Mouse (Mus musculus) lung, postnatal 25 days (tissue): ENCODE data around the gene Mat1a.

Source experiments
- DNase-seq: peaks from one replicate; pipeline ENCODE4 v3.0.0; 2022; ENCODE audit warnings: low spot score

Gene Mat1a

GRCm38 (mm10) chr14:41140686-41141085, 35.9 kb downstream of the Mat1a start:
- DNase-seq = no peak

- DNase-seq = peak; percentile 81
Observed at GRCm38 (mm10) chr14:41146035-41146434, 41.2 kb downstream of the Mat1a start.

GRCm38 (mm10) chr14:41146922-41147321, 42.1 kb downstream of the Mat1a start:
- peak; percentile 70 for DNase-seq

- DNase-seq = peak; percentile 77
Observed at GRCm38 (mm10) chr14:41147356-41147755, 42.5 kb downstream of the Mat1a start.

- DNase-seq = no peak
Observed at GRCm38 (mm10) chr14:41151220-41151898, 46.5 kb downstream of the Mat1a start, which contains the start of gene Mbl1. TSS of gene Mbl1 (plus strand) at chr14:41151458.

GRCm38 (mm10) chr14:41160076-41160475, 55.2 kb downstream of the Mat1a start:
- no peak for DNase-seq

GRCm38 (mm10) chr14:41160743-41161142, 55.9 kb downstream of the Mat1a start:
- peak; percentile 58 for DNase-seq

- DNase-seq = peak; percentile 78
Observed at GRCm38 (mm10) chr14:41162663-41163062, 57.8 kb downstream of the Mat1a start.

- DNase-seq = peak; percentile 56
Observed at GRCm38 (mm10) chr14:41167278-41167677, 62.4 kb downstream of the Mat1a start.

- DNase-seq = peak; percentile 53
Observed at GRCm38 (mm10) chr14:41168567-41168966, 63.7 kb downstream of the Mat1a start.

GRCm38 (mm10) chr14:41170514-41170913, 65.7 kb downstream of the Mat1a start:
- DNase-seq = peak; percentile 62
